Mouse (Mus musculus) erythroblast, embryonic 14.5 days (primary cell): ENCODE measurements around the gene Tnfaip2.

ENCODE experiments used
- GATA1 ChIP-seq: IDR thresholded peaks from 2 replicates; pipeline ENCODE4 v1.6.1; 2012; ENCODE audit warnings: low read length, inconsistent platforms, mixed read lengths
- TAL1 ChIP-seq: IDR thresholded peaks from 3 replicates; pipeline ENCODE4 v1.6.1; 2012; ENCODE audit warnings: low read length, inconsistent platforms, mixed read lengths

GRCm38 (mm10) chr12:111443921-111444831, 1.9 kb downstream of the Tnfaip2 start:
- no peak for TF ChIP-seq TAL1
- no peak for TF ChIP-seq GATA1
